Mouse (Mus musculus): ENCODE data around the gene Cirbp. TPM values are rescaled to one million over a fixed set of nuclear protein-coding genes. Genes with fewer than 3 reads are reported as not detected.
A peak's percentile ranks its signal among the peaks of the same experiment; 100 is the strongest.

The Cirbp gene
- total RNA-seq, 1 experiment, result 69.6 TPM

GRCm38 (mm10) chr10:80152071-80152872 lies 13.5 kb upstream of the Cirbp start:
- Histone ChIP-seq H3K4me1 (ENCODE audit: control insufficient read depth in 2 of 2, insufficient read depth in 2 of 2, low read length in 2 of 2, poor library complexity in 1 of 2) (peaks cover 0 to 31% of the 10 kb centered on the region in 2 experiments; a peak in 3 of 4 replicates), H3K27ac (ENCODE audit: insufficient read depth, low read depth, low read length, poor library complexity, severe bottlenecking) (peak overlapping the region; percentile 75), H3K9ac (ENCODE audit: insufficient read depth, low read depth, low read length, poor library complexity, severe bottlenecking) (peak overlapping the region; percentile 83; the same call in 1 of the 2 replicates), H3K4me3 (ENCODE audit: insufficient read depth in 1 of 2, low read depth in 1 of 2, low read length in 2 of 2, poor library complexity in 1 of 2, severe bottlenecking in 1 of 2) (peak overlapping the region; percentile 80 to 89), H3K36me3 (ENCODE audit: control insufficient read depth, insufficient read depth, low read length, poor library complexity, severe bottlenecking) (peaks cover 60% of the 10 kb centered on the region), H3K9me3 (ENCODE audit: control insufficient read depth, insufficient read depth, low read depth, low read length) (no peaks in the 10 kb centered on the region)
- no peak for DNase-seq (ENCODE audit: low read depth, low spot score)
- in situ Hi-C loops (cut with MboI; ENCODE audit: low sequenced_read_pairs in 2 of 2, unreplicated experiment in 2 of 2), result no loop called here
- no peak for TF ChIP-seq ZNF384 (IDR thresholded peaks at IDR 0.05; ENCODE audit: low read depth, low read length)
- TF ChIP-seq HCFC1 (IDR thresholded peaks at IDR 0.05; ENCODE audit: borderline replicate concordance, insufficient read depth, low read length), result no peak
- no peak for TF ChIP-seq MAFK (IDR thresholded peaks at IDR 0.05; ENCODE audit: insufficient read depth, low read depth, low read length)
- no peak for TF ChIP-seq CHD2 (IDR thresholded peaks at IDR 0.05; ENCODE audit: low read depth, low read length)
- no peak for TF ChIP-seq ZC3H11A (IDR thresholded peaks at IDR 0.05; ENCODE audit: borderline replicate concordance, low read depth, low read length)

DNA sequence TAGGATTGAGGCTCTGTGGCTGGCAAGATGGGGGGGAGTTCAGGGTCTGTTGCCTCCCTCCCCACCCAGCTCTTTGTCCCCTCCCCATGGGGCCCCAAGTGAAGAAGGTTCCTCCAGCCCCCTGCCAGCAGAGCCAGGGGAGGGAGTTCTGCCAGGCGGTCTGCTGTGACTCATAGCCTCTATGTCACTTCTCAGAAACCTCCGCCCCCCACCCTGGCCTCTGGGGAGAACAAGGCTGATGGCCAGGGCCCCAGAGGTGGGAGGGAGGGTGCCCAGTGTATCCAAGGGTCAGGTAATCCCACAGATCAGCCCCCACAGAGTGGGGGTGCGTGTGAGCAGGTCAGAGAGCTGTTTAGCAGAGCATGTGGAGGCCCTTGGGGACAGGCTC lies 12.9 kb upstream of the Cirbp start:
- H3K9ac ChIP-seq (ENCODE audit: insufficient read depth, low read depth, low read length, poor library complexity, severe bottlenecking), result 0 out of 2 replicates have a peak overlapping the region, but pooled peaks have one; percentile 36
- DNase-seq (ENCODE audit: low read depth, low spot score), result no peak
- H3K4me3 ChIP-seq (ENCODE audit: insufficient read depth in 1 of 2, low read depth in 1 of 2, low read length in 2 of 2, poor library complexity in 1 of 2, severe bottlenecking in 1 of 2), result 0 out of 4 replicates have a peak overlapping the region, but pooled peaks of 1 of the 2 experiments have one; percentile 89
- peaks cover 60% of the 10 kb centered on the region for H3K36me3 ChIP-seq (ENCODE audit: control insufficient read depth, insufficient read depth, low read length, poor library complexity, severe bottlenecking)
- TF ChIP-seq CHD2 (IDR thresholded peaks at IDR 0.05; ENCODE audit: low read depth, low read length), result no peak
- TF ChIP-seq HCFC1 (IDR thresholded peaks at IDR 0.05; ENCODE audit: borderline replicate concordance, insufficient read depth, low read length), result no peak
- no peak for TF ChIP-seq ZC3H11A (IDR thresholded peaks at IDR 0.05; ENCODE audit: borderline replicate concordance, low read depth, low read length)
- TF ChIP-seq MAFK (IDR thresholded peaks at IDR 0.05; ENCODE audit: insufficient read depth, low read depth, low read length), result no peak
- TF ChIP-seq ZNF384 (IDR thresholded peaks at IDR 0.05; ENCODE audit: low read depth, low read length), result no peak
- no peaks in the 10 kb centered on the region for H3K9me3 ChIP-seq (ENCODE audit: control insufficient read depth, insufficient read depth, low read depth, low read length)
- in situ Hi-C loops (cut with MboI; ENCODE audit: low sequenced_read_pairs in 2 of 2, unreplicated experiment in 2 of 2), result no loop called here
- no peak overlapping the region for H3K27ac ChIP-seq (ENCODE audit: insufficient read depth, low read depth, low read length, poor library complexity, severe bottlenecking)
- H3K4me1 ChIP-seq (ENCODE audit: control insufficient read depth in 2 of 2, insufficient read depth in 2 of 2, low read length in 2 of 2, poor library complexity in 1 of 2), result peaks cover 0 to 28% of the 10 kb centered on the region in 2 experiments; a peak in 3 of 4 replicates

DNA sequence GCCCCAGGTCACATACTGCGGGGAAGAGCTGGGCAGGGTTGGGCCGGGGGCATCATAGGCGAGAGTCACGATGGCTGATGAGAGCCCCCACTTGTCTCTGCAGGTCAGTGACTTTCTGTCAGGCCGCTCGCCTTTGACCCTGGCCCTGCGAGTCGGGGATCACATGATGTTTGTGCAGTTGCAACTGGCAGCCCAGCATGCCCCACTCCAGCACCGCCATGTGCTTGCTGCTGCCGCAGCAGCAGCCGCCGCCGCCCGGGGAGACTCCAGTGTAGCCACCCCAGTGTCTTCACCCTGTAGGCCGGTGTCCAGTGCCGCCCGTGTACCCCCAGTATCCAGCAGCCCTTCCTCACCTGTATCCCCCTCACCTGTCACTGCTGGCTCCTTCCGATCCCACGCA lies 12.1 kb upstream of the Cirbp start:
- in situ Hi-C loops (cut with MboI; ENCODE audit: low sequenced_read_pairs in 2 of 2, unreplicated experiment in 2 of 2), result no loop called here
- Histone ChIP-seq H3K27ac (ENCODE audit: insufficient read depth, low read depth, low read length, poor library complexity, severe bottlenecking) (no peak overlapping the region), H3K4me1 (ENCODE audit: control insufficient read depth in 2 of 2, insufficient read depth in 2 of 2, low read length in 2 of 2, poor library complexity in 1 of 2) (peaks cover 0 to 29% of the 10 kb centered on the region in 2 experiments; a peak in 3 of 4 replicates), H3K9ac (ENCODE audit: insufficient read depth, low read depth, low read length, poor library complexity, severe bottlenecking) (no peak overlapping the region; the same call in 1 of the 2 replicates), H3K9me3 (ENCODE audit: control insufficient read depth, insufficient read depth, low read depth, low read length) (no peaks in the 10 kb centered on the region), H3K4me3 (ENCODE audit: insufficient read depth in 1 of 2, low read depth in 1 of 2, low read length in 2 of 2, poor library complexity in 1 of 2, severe bottlenecking in 1 of 2) (peak overlapping the region in 1 of 2 experiments; percentile 43; a peak in 2 of 4 replicates), H3K36me3 (ENCODE audit: control insufficient read depth, insufficient read depth, low read length, poor library complexity, severe bottlenecking) (peaks cover 60% of the 10 kb centered on the region)
- TF ChIP-seq HCFC1 (IDR thresholded peaks at IDR 0.05; ENCODE audit: borderline replicate concordance, insufficient read depth, low read length), result no peak
- no peak for TF ChIP-seq ZNF384 (IDR thresholded peaks at IDR 0.05; ENCODE audit: low read depth, low read length)
- TF ChIP-seq ZC3H11A (IDR thresholded peaks at IDR 0.05; ENCODE audit: borderline replicate concordance, low read depth, low read length), result no peak
- TF ChIP-seq CHD2 (IDR thresholded peaks at IDR 0.05; ENCODE audit: low read depth, low read length), result no peak
- no peak for TF ChIP-seq MAFK (IDR thresholded peaks at IDR 0.05; ENCODE audit: insufficient read depth, low read depth, low read length)
- DNase-seq (ENCODE audit: low read depth, low spot score), result no peak

GRCm38 (mm10) chr10:80154384-80154783 lies 11.4 kb upstream of the Cirbp start:
- Histone ChIP-seq H3K4me1 (ENCODE audit: control insufficient read depth in 2 of 2, insufficient read depth in 2 of 2, low read length in 2 of 2, poor library complexity in 1 of 2) (peaks cover 0 to 36% of the 10 kb centered on the region in 2 experiments; a peak in 3 of 4 replicates), H3K9me3 (ENCODE audit: control insufficient read depth, insufficient read depth, low read depth, low read length) (no peaks in the 10 kb centered on the region), H3K36me3 (ENCODE audit: control insufficient read depth, insufficient read depth, low read length, poor library complexity, severe bottlenecking) (peaks cover 60% of the 10 kb centered on the region), H3K9ac (ENCODE audit: insufficient read depth, low read depth, low read length, poor library complexity, severe bottlenecking) (no peak overlapping the region), H3K27ac (ENCODE audit: insufficient read depth, low read depth, low read length, poor library complexity, severe bottlenecking) (no peak overlapping the region), H3K4me3 (ENCODE audit: insufficient read depth in 1 of 2, low read depth in 1 of 2, low read length in 2 of 2, poor library complexity in 1 of 2, severe bottlenecking in 1 of 2) (no peak overlapping the region)
- no peak for TF ChIP-seq HCFC1 (IDR thresholded peaks at IDR 0.05; ENCODE audit: borderline replicate concordance, insufficient read depth, low read length)
- in situ Hi-C loops (cut with MboI; ENCODE audit: low sequenced_read_pairs in 2 of 2, unreplicated experiment in 2 of 2), result no loop called here
- no peak for DNase-seq (ENCODE audit: low read depth, low spot score)

Data from ES-E14 (cell line).